Mouse (Mus musculus) olfactory bulb, adult 2 months (tissue): ENCODE results near the gene Tmem254b. TPM values are rescaled to one million over a fixed set of nuclear protein-coding genes. Genes with fewer than 3 reads are reported as not detected.

Experiments used
- polyA plus RNA-seq: library from polyadenylated mRNA; stranded (reverse); fragments of >200 nt; gene quantifications from 2 replicates; pipeline ENCODE4 v1.2.4, GENCODE M21; 2012; ENCODE audit warnings: low replicate concordance; ENCODE audit not compliant: missing spikeins, insufficient read depth, insufficient read length

Gene Tmem254b
- polyA plus RNA-seq, 1 experiment: not detected

Other genes with a start within 250 kb of the Tmem254b start
- not detected in 2 replicates for gene Duxbl1, start 228.5 kb downstream of the Tmem254b start, polyA plus RNA-seq
- gene Gm9780, start 164.3 kb downstream of the Tmem254b start, polyA plus RNA-seq: not detected in 2 replicates
- not detected in 2 replicates for gene Tmem254c, start 139.7 kb downstream of the Tmem254b start, polyA plus RNA-seq
- not detected in 2 replicates for gene Cphx2, start 125.5 kb downstream of the Tmem254b start, polyA plus RNA-seq
- gene Cphx3, start 124.7 kb downstream of the Tmem254b start, polyA plus RNA-seq: not detected in 2 replicates
- gene Duxbl2, start 88.7 kb downstream of the Tmem254b start, polyA plus RNA-seq: not detected in 2 replicates
- not detected in 2 replicates for gene Plac9b, start 24.6 kb downstream of the Tmem254b start, polyA plus RNA-seq
- not detected in 2 replicates for gene Duxbl3, start 50.9 kb upstream of the Tmem254b start, polyA plus RNA-seq